Mouse (Mus musculus): ENCODE measurements at regions not wholly inside any gene's neighbourhood (a gene's known extent, or its start where the extent isn't known, plus 50 kb on each side); places are given as distances from the start of the nearest gene placed in this dataset.

DNA sequence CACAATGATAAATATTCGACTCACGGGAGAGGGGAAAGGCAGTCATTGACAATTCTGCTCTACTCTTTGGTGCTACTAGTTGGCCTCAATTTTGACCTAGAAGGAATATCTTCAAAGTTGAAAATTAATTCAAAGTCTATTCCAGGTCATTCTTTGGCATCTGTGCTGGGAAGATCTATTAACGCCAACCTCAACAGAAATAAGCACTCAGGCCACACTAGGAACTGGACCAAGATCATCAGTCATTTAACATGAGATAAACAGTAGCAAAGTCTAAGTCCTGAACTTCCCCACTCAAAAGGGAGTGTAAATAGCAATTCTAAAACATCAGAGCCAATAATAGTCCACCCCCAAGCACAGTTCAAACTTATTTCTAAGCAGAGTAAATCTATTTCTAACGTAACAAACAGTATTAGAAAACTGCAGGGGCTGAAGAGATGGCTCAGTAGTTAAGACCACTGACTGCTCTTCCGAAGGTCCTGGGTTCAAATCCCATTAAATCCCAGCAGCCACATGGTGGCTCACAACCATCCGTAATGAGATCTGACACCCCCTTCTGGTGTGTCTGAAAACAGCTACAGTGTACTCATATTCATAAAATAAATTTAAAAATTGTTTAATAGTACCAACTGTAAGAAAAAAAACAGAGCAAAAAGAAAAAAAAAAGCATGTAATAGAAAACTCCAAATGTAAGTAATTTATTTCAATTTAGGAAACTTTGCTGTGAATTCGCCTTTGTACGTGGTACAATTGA is 75.1 kb upstream of the Atp2b1 start:
- in situ Hi-C loops (cut with MboI, MseI), result no loop called here

- in situ Hi-C loops (cut with MboI, MseI), result no loop called here
Measured at GRCm38 (mm10) chr10:98839963-98840362, 74.2 kb upstream of the Atp2b1 start.

DNA sequence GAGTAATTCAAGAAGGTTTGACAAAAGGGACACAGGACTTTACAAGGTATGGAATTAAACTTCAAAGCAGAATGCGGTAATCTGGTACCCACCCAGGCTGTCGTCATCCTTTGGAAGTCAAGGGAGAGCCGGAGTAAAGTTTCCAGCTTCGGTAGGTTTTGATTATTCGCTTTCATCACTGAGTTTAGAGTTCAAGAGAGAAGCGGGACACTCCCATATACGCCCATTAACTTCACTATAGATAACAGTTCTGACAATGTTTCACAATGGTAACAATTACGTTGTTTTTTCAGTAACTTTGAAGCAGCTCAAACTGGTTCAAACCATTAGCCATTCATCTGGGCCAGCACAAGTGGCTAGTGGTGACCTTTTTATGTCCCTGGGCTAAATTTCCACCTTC is 73.8 kb upstream of the Atp2b1 start:
- in situ Hi-C loops (cut with MboI, MseI), result no loop called here

DNA sequence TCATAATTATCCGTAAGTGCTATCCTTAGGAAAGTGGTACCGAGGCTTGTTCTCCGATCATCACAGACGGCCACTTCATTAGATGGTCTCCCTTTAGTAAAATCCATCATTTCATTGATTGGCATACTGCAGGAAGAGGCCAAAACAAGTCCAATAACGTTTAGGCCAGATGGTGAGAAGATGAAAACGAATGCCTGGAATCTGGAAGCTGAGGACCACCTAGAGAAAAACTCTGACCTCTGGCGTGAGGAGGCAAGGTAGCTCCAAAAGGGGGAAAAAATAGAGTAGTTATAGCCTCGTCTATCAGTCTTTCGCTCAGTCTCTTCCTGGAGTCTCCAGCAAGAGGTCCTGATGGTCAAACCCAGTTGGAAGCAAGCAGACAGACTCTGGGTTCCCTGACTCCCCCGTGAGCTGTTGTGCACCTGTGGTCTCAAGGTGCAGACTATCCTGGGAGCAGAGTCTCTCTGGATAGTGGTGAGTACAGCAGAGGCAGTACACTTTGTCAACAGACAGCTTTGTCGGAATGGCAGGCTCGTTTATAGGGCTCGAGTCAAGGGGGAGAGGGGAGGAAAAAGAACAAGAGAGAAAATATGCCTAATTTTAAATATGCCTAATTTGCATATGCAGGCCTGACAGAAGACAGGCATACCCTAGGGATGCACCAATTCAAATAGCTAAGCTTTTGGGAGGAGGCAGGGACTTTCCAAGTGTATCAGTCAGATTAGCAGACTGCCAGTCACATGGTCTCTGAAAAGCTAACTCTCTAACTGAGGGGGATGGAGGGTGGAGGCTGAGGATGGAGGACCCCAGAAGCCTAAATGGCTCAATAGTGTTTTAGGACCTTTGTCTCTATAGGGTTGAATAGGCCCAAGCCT is 73.0 kb upstream of the Atp2b1 start:
- in situ Hi-C loops (cut with MboI, MseI), result no loop called here

- in situ Hi-C loops (cut with MboI, MseI), result no loop called here
Measured at GRCm38 (mm10) chr10:98841860-98842259, 72.3 kb upstream of the Atp2b1 start.

DNA sequence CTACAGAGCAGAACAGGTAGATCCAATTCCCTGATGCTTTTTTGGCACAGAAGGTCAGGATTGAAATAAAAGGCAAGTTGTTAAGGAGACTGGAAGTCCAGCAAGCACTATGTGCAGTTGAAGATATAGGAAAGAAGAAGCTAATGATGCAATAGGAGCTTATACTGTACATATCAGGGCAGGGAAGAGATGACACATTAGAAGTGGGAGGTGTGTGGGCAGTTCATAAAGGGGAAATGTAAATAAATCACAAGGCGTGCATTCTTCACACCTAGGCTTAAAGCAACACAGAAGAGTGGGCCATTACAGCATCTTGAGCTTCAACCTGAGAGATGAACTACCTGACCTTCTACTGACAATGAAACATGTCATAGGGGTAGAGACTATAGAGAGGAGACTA is 71.5 kb upstream of the Atp2b1 start:
- in situ Hi-C loops (cut with MboI, MseI), result no loop called here

- in situ Hi-C loops (cut with MboI, MseI), result no loop called here
Measured at GRCm38 (mm10) chr10:98849851-98850250, 64.4 kb upstream of the Atp2b1 start.

- in situ Hi-C loops (cut with MboI, MseI), result no loop called here
Measured at GRCm38 (mm10) chr10:98857395-98857794, 56.8 kb upstream of the Atp2b1 start.

DNA sequence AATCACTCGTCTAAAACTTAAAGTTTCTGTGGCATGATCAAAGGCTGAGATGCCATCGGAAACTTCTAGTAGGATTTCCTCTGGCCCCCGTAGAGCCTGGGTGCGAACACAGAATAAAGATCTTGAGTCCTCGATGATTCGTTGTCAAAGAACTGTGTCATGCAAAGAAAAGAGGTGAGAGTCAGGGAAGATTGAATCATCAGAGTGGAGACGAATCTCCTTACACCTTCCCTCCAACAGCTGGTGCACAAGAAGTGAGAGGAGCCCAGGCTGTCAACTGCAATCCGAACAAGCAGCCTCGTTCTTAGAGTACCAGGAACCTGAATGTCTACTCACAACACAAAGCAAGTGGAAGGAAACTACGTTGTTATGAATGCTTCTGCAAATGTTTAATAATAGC is 52.7 kb upstream of the Atp2b1 start:
- in situ Hi-C loops (cut with MboI, MseI), result no loop called here

GRCm38 (mm10) chr10:98862712-98863111 is 51.5 kb upstream of the Atp2b1 start:
- in situ Hi-C loops (cut with MboI, MseI), result no loop called here

DNA sequence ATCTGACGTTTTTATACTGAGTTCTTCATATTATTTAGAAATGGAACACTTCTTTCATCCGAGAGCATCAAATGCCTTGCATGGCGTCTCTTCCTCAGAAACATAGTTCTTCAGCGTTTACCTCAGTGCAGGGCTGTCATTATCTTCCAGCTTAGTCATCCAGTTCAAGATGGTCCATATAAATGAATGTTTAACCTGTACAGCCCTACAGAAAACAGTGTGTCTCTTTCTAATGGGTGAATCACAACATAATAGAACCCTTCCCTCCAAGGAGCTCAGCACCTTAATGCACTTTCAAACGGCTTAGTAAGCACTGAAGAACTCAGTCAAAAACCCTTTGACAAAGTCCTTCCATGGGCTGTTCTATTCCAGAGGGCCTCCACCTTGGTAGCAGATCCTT is 49.8 kb upstream of the Atp2b1 start:
- in situ Hi-C loops (cut with MboI, MseI), result no loop called here
